Mouse (Mus musculus) midbrain, embryonic 15.5 days (tissue): ENCODE results near the gene Hs3st2. TPM values are rescaled to one million over a fixed set of nuclear protein-coding genes. Genes with fewer than 3 reads are reported as not detected.

Experiments
- ATAC-seq: fragments of 200-750 bp; cut with Nextera tagmentation; replicated peaks from 2 replicates; pipeline ENCODE4 v1.8.0; 2017; ENCODE audit warnings: moderate TSS enrichment
- H3K27ac ChIP-seq: fragments of 300-500 bp; sonication (generic); 2 replicates; pipeline ENCODE4 v1.5.1; 2015; ENCODE audit warnings: mild to moderate bottlenecking, inconsistent platforms
- H3K27me3 ChIP-seq: fragments of 300-500 bp; sonication (generic); replicated peaks from 2 replicates; pipeline ENCODE4 v1.6.1; 2015; ENCODE audit warnings: inconsistent platforms
- H3K36me3 ChIP-seq: fragments of 300-500 bp; sonication (generic); replicated peaks from 2 replicates; pipeline ENCODE4 v1.6.1; 2015; ENCODE audit warnings: inconsistent platforms
- H3K4me1 ChIP-seq: fragments of 300-500 bp; sonication (generic); 2 replicates; pipeline ENCODE4 v1.6.1; 2015; ENCODE audit warnings: inconsistent platforms
- H3K4me2 ChIP-seq: fragments of 300-500 bp; sonication (generic); 2 replicates; pipeline ENCODE4 v1.6.1; 2015; ENCODE audit warnings: inconsistent platforms, mild to moderate bottlenecking, moderate library complexity
- H3K4me3 ChIP-seq: fragments of 300-500 bp; sonication (generic); 2 replicates; pipeline ENCODE4 v1.5.1; 2015; ENCODE audit warnings: mild to moderate bottlenecking, inconsistent platforms
- H3K9ac ChIP-seq: fragments of 300-500 bp; sonication (generic); 2 replicates; pipeline ENCODE4 v1.6.1; 2015; ENCODE audit warnings: mild to moderate bottlenecking, inconsistent platforms
- H3K9me3 ChIP-seq: fragments of 300-500 bp; sonication (generic); 2 replicates; pipeline ENCODE4 v1.6.1; 2016; ENCODE audit warnings: inconsistent platforms
- WGBS: fragments of 180-500 bp; shearing (Covaris S2); methylation state at CpG from one replicate; pipeline ENCODE4 v1.1.7; 2015; ENCODE audit warnings: mixed read lengths; 5-methylcytosine and 5-hydroxymethylcytosine counted together
- polyA plus RNA-seq: library from polyadenylated mRNA; unstranded; fragments of >200 nt; fragmentation: Nextera tagmentation; extraction: Ambion mirVana; gene quantifications from 2 replicates; pipeline ENCODE4 v1.2.1, GENCODE M21; 2015

Gene Hs3st2
- polyA plus RNA-seq, 1 experiment from 2014 or later = 13.4 TPM

- Histone ChIP-seq H3K27ac (no peak overlapping the region), H3K4me2 (no peak overlapping the region), H3K4me3 (no peak overlapping the region), H3K9me3 (peaks cover 2% of the 10 kb centered on the region; the same call in 1 of the 2 replicates), H3K4me1 (no peaks in the 10 kb centered on the region), H3K9ac (no peak overlapping the region), H3K36me3 (no peaks in the 10 kb centered on the region), H3K27me3 (no peaks in the 10 kb centered on the region)
- 96% methylated on average over 3 of the region's 3 CpGs for WGBS
- no peak for ATAC-seq
These were observed 125.5 kb downstream of the Hs3st2 start for GRCm38 (mm10) chr7:121517165-121517591.

- Histone ChIP-seq H3K4me3 (no peak overlapping the region), H3K9ac (no peak overlapping the region), H3K4me1 (no peaks in the 10 kb centered on the region), H3K9me3 (peaks cover 6% of the 10 kb centered on the region; the same call in 1 of the 2 replicates), H3K36me3 (no peaks in the 10 kb centered on the region), H3K27ac (no peak overlapping the region), H3K27me3 (no peaks in the 10 kb centered on the region), H3K4me2 (no peak overlapping the region)
- no peak for ATAC-seq
- 95% methylated on average over 3 of the region's 3 CpGs for WGBS
These were observed 130.5 kb downstream of the Hs3st2 start for GRCm38 (mm10) chr7:121522125-121522524.

GRCm38 (mm10) chr7:121529023-121529422 is 137.4 kb downstream of the Hs3st2 start:
- H3K27me3 ChIP-seq = no peaks in the 10 kb centered on the region
- H3K4me1 ChIP-seq = no peaks in the 10 kb centered on the region
- H3K27ac ChIP-seq = no peak overlapping the region
- H3K4me3 ChIP-seq = no peak overlapping the region
- H3K9ac ChIP-seq = no peak overlapping the region
- no peak for ATAC-seq
- no peaks in the 10 kb centered on the region for H3K9me3 ChIP-seq
- WGBS = 81% methylated on average over 2 of the region's 2 CpGs
- no peaks in the 10 kb centered on the region for H3K36me3 ChIP-seq
- no peak overlapping the region for H3K4me2 ChIP-seq

- no peak overlapping the region for H3K27ac ChIP-seq
These were observed 142.0 kb downstream of the Hs3st2 start for GRCm38 (mm10) chr7:121533639-121534038.

GRCm38 (mm10) chr7:121534386-121534785 is 142.7 kb downstream of the Hs3st2 start:
- ATAC-seq = no peak
- WGBS = 80% methylated on average over 7 of the region's 7 CpGs
- Histone ChIP-seq H3K9ac (no peak overlapping the region), H3K36me3 (no peaks in the 10 kb centered on the region), H3K4me2 (no peak overlapping the region), H3K27ac (no peak overlapping the region), H3K4me3 (no peak overlapping the region), H3K9me3 (no peaks in the 10 kb centered on the region), H3K4me1 (0 out of 2 replicates have a peak, but pooled peaks cover under 1% of the 10 kb centered on the region), H3K27me3 (no peaks in the 10 kb centered on the region)

More at GRCm38 (mm10) chr7:121533639-121534038, 142.0 kb downstream of the Hs3st2 start:
- H3K4me2 ChIP-seq = no peak overlapping the region
- no peaks in the 10 kb centered on the region for H3K9me3 ChIP-seq
- no peak overlapping the region for H3K4me3 ChIP-seq
- ATAC-seq = no peak
- no peaks in the 10 kb centered on the region for H3K36me3 ChIP-seq
- no peaks in the 10 kb centered on the region for H3K4me1 ChIP-seq
- no peak overlapping the region for H3K9ac ChIP-seq
- H3K27me3 ChIP-seq = no peaks in the 10 kb centered on the region
- WGBS = 80% methylated on average over 6 of the region's 6 CpGs

- no peak for ATAC-seq
- Histone ChIP-seq H3K4me1 (peaks cover 8% of the 10 kb centered on the region; the same call in 1 of the 2 replicates), H3K36me3 (no peaks in the 10 kb centered on the region), H3K27ac (no peak overlapping the region), H3K9ac (no peak overlapping the region), H3K4me2 (no peak overlapping the region), H3K27me3 (no peaks in the 10 kb centered on the region), H3K4me3 (no peak overlapping the region), H3K9me3 (no peaks in the 10 kb centered on the region)
- 60% methylated on average over 4 of the region's 4 CpGs for WGBS
These were observed 144.3 kb downstream of the Hs3st2 start for GRCm38 (mm10) chr7:121535987-121536386.

GRCm38 (mm10) chr7:121539405-121540275 is 148.0 kb downstream of the Hs3st2 start:
- Histone ChIP-seq H3K4me3 (no peak overlapping the region), H3K36me3 (no peaks in the 10 kb centered on the region), H3K4me2 (peak overlapping the region; percentile 9; the same call in 1 of the 2 replicates), H3K4me1 (peaks cover 8% of the 10 kb centered on the region; the same call in 1 of the 2 replicates), H3K9me3 (no peaks in the 10 kb centered on the region), H3K27me3 (no peaks in the 10 kb centered on the region), H3K9ac (no peak overlapping the region), H3K27ac (no peak overlapping the region)
- peak; percentile 67 for ATAC-seq
- WGBS = 44% methylated on average over 19 of the region's 19 CpGs

GRCm38 (mm10) chr7:121542458-121542857 is 150.8 kb downstream of the Hs3st2 start:
- Histone ChIP-seq H3K9ac (no peak overlapping the region), H3K27me3 (no peaks in the 10 kb centered on the region), H3K9me3 (no peaks in the 10 kb centered on the region), H3K4me1 (peaks cover 8% of the 10 kb centered on the region; the same call in 1 of the 2 replicates), H3K36me3 (no peaks in the 10 kb centered on the region), H3K27ac (no peak overlapping the region), H3K4me3 (no peak overlapping the region), H3K4me2 (no peak overlapping the region)
- WGBS = 70% methylated on average over 2 of the region's 2 CpGs
- no peak for ATAC-seq

- Histone ChIP-seq H3K27me3 (no peaks in the 10 kb centered on the region), H3K4me3 (no peak overlapping the region), H3K4me1 (0 out of 2 replicates have a peak, but pooled peaks cover 4% of the 10 kb centered on the region), H3K9ac (no peak overlapping the region), H3K4me2 (peak overlapping the region; percentile 6; the same call in 1 of the 2 replicates), H3K36me3 (no peaks in the 10 kb centered on the region), H3K9me3 (no peaks in the 10 kb centered on the region), H3K27ac (peak overlapping the region; percentile 32; the same call in 1 of the 2 replicates)
- ATAC-seq = peak; percentile 84
- WGBS = 32% methylated on average over 18 of the region's 18 CpGs
These were observed 157.8 kb downstream of the Hs3st2 start for GRCm38 (mm10) chr7:121549329-121550022.
